In the genomic region with DNA sequence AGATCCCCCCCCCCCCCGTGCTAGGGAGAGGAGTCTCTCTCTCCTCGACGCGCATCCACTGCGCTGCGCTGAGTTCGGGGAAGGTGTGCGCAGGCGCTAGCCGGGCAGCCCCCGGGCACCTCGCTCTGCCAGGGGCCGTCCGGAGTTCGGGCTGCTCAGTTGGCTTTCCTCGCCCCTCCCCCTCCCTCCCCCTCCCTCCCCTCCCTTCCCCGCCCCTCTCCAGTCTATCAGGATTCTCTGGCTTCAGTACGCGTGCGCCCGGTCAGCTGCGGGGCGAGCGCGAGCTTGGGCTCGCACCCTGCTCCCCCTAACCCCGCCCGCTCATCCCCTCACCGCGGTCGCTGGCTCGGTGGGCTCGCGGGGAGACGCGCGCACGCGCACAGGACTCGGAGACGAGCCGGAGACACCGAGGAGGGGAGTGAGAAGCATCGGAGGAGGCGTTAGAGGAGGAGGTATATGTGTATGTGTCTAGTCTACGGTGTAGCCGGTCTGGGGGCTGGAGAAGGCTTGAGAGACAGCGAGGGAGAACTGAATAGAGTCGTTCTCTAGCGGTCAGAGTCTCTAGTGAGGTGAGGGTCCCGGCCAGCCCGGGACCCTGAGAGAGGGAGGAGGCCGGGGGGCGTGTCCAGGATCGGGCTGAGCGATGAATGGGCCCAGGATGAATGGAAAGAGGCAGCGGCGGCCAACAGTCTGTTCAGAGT, we compare ENCODE assay signal across 8 mouse cellular contexts. TPM values are rescaled to one million over a fixed set of nuclear protein-coding genes. Genes with fewer than 3 reads are reported as not detected.
DNase-seq lines count a peak whose midpoint lies in the region; ATAC-seq lines count a peak whose summit lies in the region.

No protein-coding gene starts in this region.

- H3K36me3 ChIP-seq in intestine, embryonic 16.5 days (ENCODE audit: control insufficient read depth, insufficient read depth, low read length) = no peaks in the 10 kb centered on the region
- H3K36me3 ChIP-seq in midbrain, embryonic 15.5 days (replicated peaks) = no peaks in the 10 kb centered on the region

- peak overlapping the region; percentile 51; the same call in 1 of the 2 replicates for H3K9ac ChIP-seq in intestine, embryonic 16.5 days (ENCODE audit: low read depth, low read length)
- H3K9ac ChIP-seq in midbrain, embryonic 15.5 days = peak overlapping the region; percentile 48

- intact Hi-C loops in left cerebral cortex, postnatal 4 days (cut with DNase I) = no loop called here

- no peaks in the 10 kb centered on the region for H3K27me3 ChIP-seq in intestine, embryonic 16.5 days (replicated peaks; ENCODE audit: control insufficient read depth, insufficient read depth, low read length)
- no peaks in the 10 kb centered on the region for H3K27me3 ChIP-seq in midbrain, embryonic 15.5 days (replicated peaks)

- peak overlapping the region; percentile 51 for H3K4me3 ChIP-seq in intestine, embryonic 16.5 days (ENCODE audit: low read length)
- H3K4me3 ChIP-seq in midbrain, embryonic 15.5 days = peak overlapping the region; percentile 52

- peak overlapping the region; percentile 41 for H3K27ac ChIP-seq in intestine, embryonic 16.5 days (ENCODE audit: low read length)
- peak overlapping the region; percentile 93 for H3K27ac ChIP-seq in midbrain, embryonic 15.5 days

- DNase-seq in CD4-positive, CD25-positive, alpha-beta regulatory T cell, adult 2 months (ENCODE audit: low read depth, low spot score) = peak; percentile 6
- peak; percentile 80 for DNase-seq in embryo, embryonic 11.5 days (ENCODE audit: low read depth, low spot score)
- peak; percentile 49 to 68 for DNase-seq in gastrocnemius, postnatal 4 days (ENCODE audit: low spot score in 2 of 2)
- DNase-seq in left cerebral cortex, postnatal 4 days = peak; percentile 90
- DNase-seq in telencephalon, adult 2 months (ENCODE audit: low read depth, low spot score) = peak; percentile 45

- no peaks in the 10 kb centered on the region for H3K4me1 ChIP-seq in intestine, embryonic 16.5 days (ENCODE audit: control insufficient read depth, insufficient read depth, low read length)
- no peaks in the 10 kb centered on the region for H3K4me1 ChIP-seq in midbrain, embryonic 15.5 days

- peak overlapping the region; percentile 58 for H3K4me2 ChIP-seq in intestine, embryonic 16.5 days (ENCODE audit: low read depth, low read length)
- H3K4me2 ChIP-seq in midbrain, embryonic 15.5 days = peak overlapping the region; percentile 61

- no peaks in the 10 kb centered on the region for H3K9me3 ChIP-seq in intestine, embryonic 16.5 days (ENCODE audit: control insufficient read depth, low read length)
- H3K9me3 ChIP-seq in midbrain, embryonic 15.5 days = no peaks in the 10 kb centered on the region

- WGBS in intestine, embryonic 16.5 days = 13% methylated on average over 54 of the region's 58 CpGs
- WGBS in midbrain, embryonic 15.5 days = 28% methylated on average over 47 of the region's 58 CpGs

- ATAC-seq in CD4-positive, CD25-positive, alpha-beta regulatory T cell, adult 4 months = no peak
- peak; percentile 89 for ATAC-seq in intestine, embryonic 16.5 days
- peak; percentile 95 for ATAC-seq in midbrain, embryonic 15.5 days (replicated peaks)

RNA-seq across cellular contexts. Expression of gene Wnk3, which starts 28.5 kb away (rescaled TPM):
- polyA plus RNA-seq in CD4-positive, CD25-positive, alpha-beta regulatory T cell, adult 4 months (2017; shearing (Covaris generic)) = under 1 TPM; 0.09 to 0.46 TPM
- 1 to 10 TPM; 2.8 to 3.6 TPM for total RNA-seq in gastrocnemius, postnatal 4 days (2021)
- polyA plus RNA-seq in intestine, embryonic 16.5 days (2015; fragmentation: Nextera tagmentation; extraction: Ambion mirVana) = 0.34 and 0.60 TPM in 2 replicates
- total RNA-seq in left cerebral cortex, postnatal 4 days (2021) = 10 to 100 TPM; 60.9 to 62.2 TPM
- 18.4 and 19.0 TPM in 2 replicates for polyA plus RNA-seq in midbrain, embryonic 15.5 days (2015; fragmentation: Nextera tagmentation; extraction: Ambion mirVana)

Comparison
In these comparisons a context has a peak if more than half of its experiments do, and no peak if none do; other contexts are left out.
1. DNase-seq: peak in every context shown above with its lines; median percentile 90 in left cerebral cortex, postnatal 4 days; 80 in embryo, embryonic 11.5 days; 58 in gastrocnemius, postnatal 4 days; 45 in telencephalon, adult 2 months; 6 in CD4-positive, CD25-positive, alpha-beta regulatory T cell, adult 2 months.
2. RNA of gene Wnk3, which starts 28.5 kb away (polyA plus RNA-seq): 18.4 to 19.0 TPM in midbrain, embryonic 15.5 days; 0.34 to 0.60 TPM in intestine, embryonic 16.5 days and 0.09 to 0.46 TPM in CD4-positive, CD25-positive, alpha-beta regulatory T cell, adult 4 months; every median in the first group is over 10 times any median in the second.